Mouse (Mus musculus): ENCODE data around the gene Tet3.
A peak's percentile ranks its signal among the peaks of the same experiment; 100 is the strongest.

Tet3 gene

DNA sequence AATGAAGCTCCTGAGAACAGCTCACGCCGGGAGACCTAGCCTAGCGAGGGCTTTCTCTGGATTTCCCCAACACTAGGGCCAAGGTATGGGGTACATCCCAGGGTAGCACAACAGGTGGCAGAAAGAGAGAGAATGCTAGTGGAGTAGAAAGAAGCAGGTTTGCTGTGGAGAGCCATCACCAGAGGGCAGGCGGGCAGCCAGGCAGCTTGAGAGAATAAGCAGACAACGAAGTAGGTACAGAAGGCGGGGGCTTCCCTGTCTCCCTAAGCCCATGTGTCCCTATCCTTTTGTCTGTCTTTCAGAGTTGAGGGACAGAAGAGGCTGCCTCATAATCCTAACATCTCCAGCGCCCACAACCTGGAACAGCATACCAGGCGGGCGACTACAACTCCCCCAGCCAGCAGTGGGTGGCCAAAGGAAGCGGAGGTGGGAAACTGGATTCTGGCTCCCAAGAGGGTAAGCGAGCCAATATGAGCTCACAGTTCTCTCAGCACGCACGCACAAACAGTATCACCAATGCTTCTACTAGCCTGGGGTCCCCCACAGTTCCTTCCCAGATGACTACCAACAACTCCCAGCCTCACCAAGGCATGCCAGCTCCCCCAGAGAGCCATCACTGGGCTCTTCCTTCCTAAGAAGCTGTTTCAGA is 19.6 kb downstream of the Tet3 start:
- no peak for DNase-seq

DNA sequence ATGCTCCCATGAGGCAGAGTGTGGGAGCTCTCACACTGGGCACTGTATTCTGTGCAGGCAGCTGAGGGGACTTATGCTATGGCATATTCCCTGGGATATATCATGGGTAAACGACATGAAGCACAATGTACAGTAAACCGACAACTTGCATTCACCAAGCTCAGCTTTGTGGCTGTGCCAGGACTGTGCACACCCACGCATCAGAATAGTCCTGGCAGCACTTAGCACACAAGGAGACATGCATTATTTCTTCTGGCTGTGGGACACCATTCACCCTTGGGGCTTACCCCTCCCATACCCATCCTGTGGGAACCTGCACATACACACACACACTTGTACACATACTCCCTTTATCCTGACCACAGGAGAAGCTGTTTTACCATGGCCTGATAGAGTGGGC is 20.3 kb downstream of the Tet3 start:
- no peak for DNase-seq

DNA sequence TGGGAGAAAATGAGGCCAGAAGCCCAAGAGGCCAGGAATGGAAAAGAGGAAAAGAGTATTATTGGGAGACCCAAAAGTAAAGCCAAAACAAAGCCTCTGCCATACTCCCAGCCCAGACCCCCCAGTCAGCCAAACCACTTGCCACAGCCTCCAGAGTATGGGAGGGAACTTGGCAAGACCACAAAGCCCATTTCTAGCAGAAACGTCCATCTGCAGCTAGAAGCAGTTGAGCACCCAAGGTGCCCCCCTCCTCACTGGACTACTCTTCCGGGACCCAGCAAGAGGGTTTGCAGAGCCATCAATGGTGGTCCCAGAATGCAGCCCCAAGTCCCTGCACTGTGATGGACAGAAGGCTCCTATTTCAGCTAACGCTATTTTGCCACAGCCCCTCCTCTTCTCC is 21.1 kb downstream of the Tet3 start:
- no peak for DNase-seq

DNA sequence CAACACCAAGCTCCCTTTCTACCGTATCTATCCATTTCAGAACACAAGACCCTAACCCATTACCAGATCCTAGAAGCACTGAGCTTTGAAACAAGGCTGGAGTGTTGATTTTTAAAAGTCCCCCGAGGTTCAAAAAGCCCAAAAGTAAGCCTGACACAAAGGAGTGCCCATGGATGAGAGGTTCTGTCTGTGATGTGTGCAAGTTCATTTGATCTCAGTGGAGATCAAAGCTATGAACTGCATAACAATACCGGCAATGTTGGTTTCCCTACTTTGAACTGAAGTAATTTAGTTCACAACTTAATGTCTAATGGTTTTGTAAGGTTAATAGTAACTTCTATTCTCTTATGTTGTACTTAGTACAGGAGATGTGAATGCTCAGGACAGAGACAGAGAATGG is 21.7 kb downstream of the Tet3 start:
- DNase-seq = no peak

DNA sequence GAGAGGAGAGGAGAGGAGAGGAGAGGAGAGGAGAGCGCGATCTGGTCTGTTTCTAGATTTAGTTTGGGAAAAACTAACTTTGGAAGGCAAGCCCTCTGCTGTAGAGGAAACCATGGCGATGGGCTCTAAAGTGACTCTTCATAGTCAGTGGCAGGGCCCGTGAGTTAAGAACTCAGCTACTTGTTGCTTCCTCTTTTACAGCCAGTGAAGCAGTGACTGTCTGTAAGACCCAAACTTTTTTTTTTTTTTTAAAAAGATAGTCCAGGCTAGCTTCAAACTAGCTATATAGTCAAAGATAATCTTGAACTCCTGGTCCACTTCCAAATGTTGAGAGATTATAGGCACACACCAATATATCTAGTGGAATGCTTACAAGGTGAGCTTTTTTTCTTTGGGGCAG is 22.3 kb downstream of the Tet3 start:
- DNase-seq = peak; percentile 24 to 40

DNA sequence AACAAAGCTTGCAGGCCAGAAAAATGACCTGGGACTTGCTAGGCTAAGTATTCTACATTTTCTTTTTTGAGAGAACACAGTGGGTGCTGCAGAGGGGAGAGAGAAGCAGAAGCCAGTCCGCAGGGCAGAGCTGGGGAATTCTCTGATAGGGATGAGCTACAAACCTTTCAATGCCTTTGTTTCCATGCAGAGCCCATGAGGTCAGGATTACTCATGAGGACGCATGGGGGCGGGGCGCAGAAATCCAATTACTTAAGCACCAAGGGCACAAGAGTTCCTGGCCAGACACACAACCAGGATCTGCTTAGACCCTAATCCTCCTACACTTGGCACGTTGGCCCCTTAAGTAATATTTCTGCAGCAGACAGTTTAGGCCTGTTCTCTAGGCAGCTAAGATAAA is 23.7 kb downstream of the Tet3 start:
- no peak for DNase-seq

DNA sequence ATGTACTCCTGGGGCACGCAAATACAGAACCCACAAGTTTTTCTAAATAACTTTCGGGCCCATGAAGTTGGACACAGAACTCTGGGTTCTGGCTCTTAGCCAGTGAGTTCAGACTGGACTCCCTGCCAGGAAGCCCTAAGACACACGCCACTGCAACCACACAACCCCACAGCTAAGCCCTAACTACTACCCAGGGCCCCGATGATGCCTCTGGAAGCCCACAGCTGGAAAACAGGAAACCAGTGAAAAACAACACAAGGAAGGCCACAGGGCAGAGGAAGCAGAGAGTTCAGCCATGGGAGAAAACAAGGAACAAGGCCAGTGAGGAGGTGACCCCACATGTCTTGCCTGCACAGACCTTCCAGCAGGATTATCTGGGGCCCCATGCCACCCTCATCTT is 25.3 kb downstream of the Tet3 start:
- DNase-seq = no peak

DNA sequence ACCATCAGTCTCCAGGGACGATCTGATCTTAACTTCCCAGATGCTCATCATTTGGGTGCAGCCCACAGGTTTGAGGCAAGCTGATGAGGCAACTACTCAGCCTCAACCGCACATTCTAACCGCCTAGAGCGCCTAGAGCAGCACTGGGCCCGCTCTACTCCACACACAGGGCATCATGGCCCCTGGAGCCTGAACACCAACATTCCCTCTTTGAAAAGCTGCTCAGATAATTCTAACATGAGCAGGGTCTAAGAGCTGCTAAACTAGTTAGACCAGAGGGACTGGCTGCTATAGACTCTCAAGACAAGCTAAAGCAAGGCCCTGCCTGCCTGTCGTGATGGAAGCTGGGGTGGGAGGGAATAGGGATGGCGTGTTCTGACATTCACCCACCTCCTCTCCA is 25.9 kb downstream of the Tet3 start:
- DNase-seq = no peak

DNA sequence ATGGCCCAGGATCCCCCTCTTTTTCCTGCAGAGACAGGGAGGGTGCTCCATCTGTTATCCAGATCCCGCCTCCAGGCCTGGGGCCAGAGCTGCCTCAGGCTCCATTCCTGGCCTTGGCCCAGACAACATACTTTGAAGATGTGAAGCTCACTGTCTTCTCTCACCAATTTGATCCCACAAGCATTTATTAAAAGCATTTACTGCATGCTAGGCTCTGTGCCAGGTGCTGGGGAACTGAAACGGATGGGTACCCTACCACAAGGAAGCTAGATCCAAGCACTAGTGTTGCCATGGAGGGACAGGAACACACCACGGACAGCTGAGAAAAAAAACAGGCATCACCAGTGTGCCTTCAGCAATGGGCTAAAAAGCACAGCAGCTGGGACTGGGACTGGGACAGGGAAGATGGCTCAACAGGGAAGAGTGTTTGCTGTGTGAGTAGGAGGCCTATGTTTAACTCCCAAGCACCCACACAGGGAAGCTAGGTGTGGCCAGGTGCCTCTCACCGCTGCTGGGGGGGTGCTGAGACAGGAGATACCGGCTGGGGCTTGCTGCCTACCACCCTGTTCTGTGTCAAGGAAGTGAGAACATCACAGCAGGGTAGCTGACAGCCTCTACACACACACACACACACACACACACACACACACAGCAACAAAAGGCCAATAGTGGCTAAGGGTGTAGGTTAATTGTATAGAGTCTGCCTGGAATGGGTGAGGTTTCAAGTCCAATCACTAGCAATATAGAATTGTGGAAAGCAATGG is 30.7 kb downstream of the Tet3 start:
- no peak for DNase-seq

DNA sequence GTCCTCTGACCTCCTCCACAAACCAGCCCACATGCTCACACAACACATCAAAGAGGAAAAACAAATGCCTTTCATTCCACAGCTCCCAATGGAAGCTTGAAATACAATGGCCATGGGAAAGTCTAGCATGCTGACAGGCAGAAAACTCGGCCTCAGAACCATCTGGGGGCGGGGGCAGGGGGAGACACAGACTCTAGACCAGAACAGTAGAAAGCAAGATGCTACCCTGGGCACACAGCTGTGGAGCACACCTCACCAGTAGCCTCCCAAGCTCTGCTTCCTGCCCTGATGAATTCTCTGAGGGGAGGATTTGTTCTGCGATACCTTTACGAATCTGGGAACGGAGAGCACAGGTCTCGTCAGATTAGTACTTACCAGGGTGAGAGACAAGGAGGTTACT is 31.4 kb downstream of the Tet3 start:
- no peak for DNase-seq

DNA sequence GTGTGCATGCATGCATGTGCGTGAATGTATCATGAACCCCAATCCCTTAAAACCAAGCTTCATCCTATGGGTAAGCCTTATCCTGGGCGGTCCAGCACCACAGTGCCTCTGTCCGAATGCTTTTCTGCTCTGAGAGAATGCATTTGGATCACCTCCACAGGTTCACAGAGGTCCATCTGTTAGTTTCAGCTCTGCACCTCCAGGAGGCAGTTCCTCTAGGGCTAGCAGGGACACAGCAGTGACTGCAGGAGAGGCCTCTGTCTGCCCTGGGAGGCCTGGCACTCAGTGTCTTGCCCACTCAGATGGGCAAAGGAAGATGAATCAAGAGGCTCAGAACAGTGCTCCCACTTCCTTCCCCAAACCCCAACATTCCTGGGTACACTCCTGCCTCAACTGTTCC is 32.3 kb downstream of the Tet3 start:
- no peak for DNase-seq

DNA sequence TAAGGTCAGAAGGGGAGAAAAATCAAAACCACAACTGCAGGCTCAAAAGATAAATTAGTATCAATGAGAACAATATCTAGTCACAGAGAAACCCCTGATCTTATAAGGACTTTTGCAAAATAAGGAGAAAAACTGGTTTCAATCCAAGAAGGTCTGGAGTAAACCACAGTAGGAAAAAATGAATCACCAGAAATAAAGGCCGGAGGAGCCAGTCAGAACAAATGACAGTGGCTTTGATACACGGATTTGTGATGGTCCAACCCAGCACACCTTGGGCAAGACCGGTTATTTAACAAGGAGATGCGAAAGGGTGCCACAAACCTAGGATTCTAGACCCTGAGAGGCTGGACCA is 34.9 kb downstream of the Tet3 start:
- DNase-seq = no peak

DNA sequence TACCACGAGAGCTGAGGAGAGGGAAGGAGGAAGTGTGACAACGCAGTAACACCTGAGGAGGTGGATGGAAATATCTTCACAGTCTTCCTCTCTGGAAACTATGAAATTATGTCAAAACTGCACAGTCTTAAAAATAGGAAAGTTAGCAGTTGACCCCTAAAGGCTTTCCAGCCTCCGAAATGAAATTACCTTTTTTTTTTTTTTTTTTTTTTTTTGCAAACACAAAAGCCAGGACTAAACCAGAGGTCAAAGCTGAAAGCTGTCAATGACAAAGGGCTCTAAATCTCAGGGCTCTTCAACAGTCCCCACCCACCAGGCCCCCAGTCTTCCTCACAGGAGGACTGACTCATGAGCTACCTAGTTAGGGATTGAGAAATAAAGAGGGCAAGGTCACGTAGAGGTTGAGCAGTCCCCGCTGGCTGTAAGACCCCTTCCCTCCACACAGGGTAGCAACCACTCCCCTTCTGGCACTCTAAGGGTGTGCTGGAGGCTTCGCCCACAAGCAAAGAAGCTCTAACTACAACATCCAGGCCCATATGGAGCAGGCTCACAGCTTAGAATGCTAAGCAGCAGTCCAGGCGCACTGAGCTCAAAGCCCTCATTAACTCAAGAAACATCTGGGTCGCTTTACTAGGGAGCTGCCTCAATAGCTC is 35.4 kb downstream of the Tet3 start:
- DNase-seq = no peak

DNA sequence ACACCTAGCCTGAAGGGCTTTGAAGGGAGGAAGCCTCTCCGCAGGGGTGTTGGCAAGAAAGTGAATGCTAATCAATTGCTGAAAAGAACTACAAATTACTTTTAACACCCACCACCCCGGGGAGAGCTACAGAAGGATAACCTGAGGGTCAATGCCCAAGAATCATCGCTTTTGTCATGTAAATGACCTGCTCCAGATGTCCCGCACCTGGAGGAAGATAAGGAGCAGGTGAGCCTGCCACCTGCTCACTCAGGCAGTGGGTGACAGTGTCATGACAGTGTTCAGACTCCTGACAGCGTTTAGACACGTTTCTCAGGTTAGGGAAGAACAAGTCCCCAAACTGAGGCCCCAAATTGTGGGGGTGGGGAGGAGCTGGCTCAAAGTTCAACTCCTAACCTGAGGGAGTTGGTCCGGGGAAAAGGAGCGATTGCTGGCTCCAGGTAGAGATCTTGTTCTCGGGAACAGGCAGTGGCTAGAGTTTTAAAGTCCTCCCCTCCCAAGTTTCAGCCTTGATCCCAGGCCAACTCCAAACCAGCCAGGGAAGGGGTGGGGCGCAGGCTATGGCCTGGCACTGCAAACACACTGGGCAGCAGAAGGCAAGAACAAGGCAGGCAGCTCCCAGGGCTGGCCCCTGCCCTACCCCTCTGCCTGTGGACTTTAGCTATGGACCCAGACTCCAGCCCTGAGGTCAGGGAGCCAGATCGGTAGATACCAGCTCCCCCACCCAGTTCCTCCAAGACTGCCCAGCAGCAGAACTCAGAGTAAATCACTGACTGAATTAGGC is 36.8 kb downstream of the Tet3 start:
- no peak for DNase-seq

DNA sequence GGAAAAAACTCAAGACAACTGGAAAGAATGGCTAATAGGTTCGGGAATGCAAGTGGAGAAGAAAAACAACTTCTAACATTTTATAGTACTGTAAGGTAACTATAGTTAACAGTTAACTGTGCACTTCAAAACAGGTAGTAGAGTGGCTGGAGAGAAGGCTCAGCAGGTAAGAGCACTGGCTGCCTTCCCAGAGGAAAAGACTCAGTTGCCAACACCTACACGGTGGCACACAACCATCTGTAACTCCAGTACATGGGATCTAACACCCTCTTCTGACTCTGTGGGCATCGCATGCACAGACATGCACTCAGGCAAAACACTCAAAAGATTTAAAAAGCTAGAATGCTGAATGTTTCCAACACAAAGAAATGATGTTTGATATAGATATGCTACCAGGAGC is 39.4 kb downstream of the Tet3 start:
- no peak for DNase-seq

DNA sequence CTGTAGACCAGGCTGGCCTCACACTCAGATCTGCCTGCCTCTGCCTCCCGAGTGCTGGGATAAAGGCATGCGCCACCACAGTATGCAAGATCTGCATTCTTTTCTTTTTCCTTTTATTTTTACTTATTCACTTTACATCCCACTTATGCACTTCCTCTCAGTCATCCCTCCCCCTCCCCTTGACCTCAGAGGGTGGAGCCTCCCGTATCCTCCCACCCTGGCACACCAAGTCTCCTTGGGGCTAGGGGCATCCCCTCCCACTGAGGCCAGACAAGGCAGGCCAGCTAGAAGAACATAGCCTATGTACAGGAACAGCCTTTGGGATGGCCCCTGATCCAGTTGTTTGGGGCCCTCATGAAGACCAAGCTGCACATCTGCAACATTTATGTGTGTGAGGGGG is 41.4 kb downstream of the Tet3 start:
- peak in 1 of 2 experiments; percentile 19 for DNase-seq

DNA sequence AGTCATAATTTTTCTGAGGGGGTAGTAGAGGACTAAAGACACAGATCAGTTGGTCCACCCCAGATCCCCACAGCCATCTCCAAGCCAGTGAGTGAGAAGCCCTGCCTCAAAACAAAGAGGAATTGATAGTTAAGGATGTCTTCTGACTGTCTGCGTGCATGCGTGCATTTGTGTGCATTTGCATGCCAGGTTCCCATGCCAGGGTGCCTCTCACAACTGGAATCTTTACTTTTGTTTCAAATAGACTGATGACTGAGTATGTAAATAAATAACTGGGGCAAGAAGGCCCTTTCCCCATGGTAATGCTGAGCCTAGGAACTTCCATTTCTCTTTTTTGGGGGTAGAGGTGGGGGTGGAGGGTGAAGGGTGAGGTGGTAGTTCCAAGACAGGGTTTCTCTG is 41.8 kb downstream of the Tet3 start:
- DNase-seq = peak; percentile 21 to 23

DNA sequence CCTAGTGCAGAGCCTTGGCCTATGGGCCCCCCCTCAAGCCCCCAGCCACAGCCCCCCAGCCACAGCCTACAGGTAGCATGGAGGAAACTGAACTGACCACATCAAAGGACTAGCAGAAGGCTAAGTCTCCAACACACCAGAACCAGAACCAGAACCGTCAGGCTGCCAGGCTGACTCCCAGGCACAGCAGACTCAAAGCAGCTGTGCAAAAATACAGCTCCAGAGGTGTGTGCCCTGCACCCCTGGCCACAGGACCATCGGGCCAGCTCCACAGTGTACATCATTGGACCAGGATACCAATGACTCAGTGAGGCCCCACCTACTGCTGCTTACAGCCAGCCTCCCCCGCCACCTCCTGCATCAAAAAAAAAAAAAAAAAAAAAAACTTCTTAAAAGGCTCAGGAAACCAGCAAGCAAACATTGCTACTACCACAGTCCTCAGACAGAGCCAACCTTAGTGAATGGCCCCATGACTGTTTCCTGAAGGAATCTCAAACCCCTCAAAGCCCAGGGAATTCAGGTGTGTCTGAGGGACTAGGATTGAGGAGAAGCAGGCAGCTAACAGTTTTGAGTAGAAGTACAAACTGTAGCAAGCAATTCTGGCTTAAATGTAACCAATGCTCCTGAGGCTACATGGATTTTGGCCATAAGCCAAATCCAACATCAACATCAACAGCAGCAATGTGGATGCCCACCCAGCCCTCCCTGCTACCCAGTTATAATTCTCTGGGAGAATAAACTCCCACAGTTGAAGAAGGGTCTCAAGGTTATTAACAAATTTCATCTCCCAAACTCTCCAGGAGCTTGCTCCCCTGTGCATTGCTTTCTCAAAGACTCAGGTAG is 42.4 kb downstream of the Tet3 start:
- no peak for DNase-seq

DNA sequence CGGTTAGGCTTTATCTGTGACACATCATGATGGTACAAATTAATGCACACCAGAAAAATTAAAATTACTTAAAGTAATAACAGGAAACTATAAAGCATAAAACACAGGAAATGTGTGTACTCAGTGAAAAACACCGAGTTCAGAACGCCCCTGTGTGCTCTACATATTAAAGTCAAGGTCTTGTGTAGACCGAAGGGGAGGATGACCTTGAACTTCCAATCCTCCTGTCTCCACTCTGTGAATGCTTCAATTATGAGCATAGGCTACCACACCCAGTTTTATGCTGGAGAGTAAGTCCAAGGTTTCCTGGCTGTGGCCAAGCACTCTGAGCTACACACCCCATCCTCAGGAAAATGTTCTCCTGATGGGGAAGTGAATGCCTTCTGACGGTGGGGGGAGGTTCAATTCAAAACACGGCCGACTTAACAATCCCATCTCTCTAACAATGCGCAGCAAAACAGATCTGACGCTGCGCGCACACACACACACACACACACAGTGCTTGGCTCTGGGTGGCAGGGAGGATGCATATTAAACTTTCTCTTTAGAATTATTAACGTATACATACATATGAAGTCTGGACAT is 43.4 kb downstream of the Tet3 start:
- DNase-seq = no peak

DNA sequence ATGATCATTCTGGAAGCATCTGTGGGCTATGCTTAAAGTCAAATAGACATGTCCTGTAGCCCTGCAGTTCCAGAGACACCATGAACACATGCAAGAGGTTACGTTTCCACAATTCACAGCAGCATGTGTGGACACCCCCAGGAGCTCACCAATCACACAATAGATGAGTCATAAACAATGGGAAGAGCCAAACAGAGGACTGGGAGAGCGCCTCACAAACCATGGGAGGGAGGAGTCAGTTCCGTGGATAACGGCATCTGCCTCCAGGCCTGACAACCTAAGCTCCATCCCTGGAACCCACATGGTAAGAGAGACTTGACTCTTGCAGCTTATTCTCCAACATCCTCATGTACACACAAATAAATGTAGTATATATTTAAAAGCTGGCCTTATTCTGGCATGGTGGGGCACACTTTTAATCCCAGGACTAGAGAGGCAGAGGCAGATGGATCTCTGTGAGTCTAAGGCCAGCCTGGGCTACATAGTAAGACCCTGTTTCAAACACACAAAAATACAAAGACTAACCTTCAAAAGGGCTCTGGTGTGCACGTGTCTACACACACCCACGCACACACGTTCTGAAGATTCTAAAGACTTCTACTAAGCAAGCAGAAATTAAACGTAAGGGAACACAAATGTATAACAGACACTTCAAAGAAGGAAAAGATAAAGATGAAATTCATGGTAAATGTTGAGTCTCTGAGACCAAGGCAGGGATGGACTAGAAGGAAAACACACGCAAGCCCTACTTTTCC is 44.1 kb downstream of the Tet3 start:
- no peak for DNase-seq

DNA sequence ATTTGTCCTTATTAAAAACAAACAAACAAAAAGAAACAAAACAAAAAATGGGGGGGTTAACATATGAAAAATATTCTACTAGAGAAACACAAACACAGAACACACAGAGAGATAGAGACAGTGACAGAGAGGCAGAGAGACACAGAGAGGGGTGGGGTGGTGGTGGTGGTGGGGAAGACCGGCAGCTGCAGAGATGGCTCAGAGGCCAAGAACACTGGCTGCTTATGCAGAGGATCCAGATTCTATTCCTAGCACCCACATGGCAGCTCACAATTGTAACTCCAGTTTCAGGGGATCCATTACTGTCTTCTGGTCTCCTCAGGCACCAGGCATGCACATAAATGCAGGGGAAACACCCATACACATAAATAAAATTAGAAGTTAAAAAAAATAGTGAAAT is 45.2 kb downstream of the Tet3 start:
- DNase-seq = no peak

All from B cell, adult 2 months (primary cell).